Mouse (Mus musculus): ENCODE results near the gene Slc6a16. TPM values are rescaled to one million over a fixed set of nuclear protein-coding genes. Genes with fewer than 3 reads are reported as not detected.
A peak's percentile ranks its signal among the peaks of the same experiment; 100 is the strongest.

Slc6a16 gene
- polyA plus RNA-seq, 1 experiment: not detected

GRCm38 (mm10) chr7:45312686-45313453 lies 72.0 kb downstream of the Slc6a16 start:
- H3K4me3 ChIP-seq: no peak overlapping the region
- H3ac ChIP-seq (ENCODE audit: control insufficient read depth, insufficient read length): no peak overlapping the region
- no peaks in the 10 kb centered on the region for H3K36me3 ChIP-seq (ENCODE audit: control insufficient read depth, insufficient read depth)
- H3K79me2 ChIP-seq (ENCODE audit: control insufficient read depth, insufficient read depth): no peaks in the 10 kb centered on the region
- no peaks in the 10 kb centered on the region for H3K27me3 ChIP-seq (ENCODE audit: control insufficient read depth, insufficient read depth, insufficient read length)
- H3K4me2 ChIP-seq (ENCODE audit: low read depth): peak overlapping the region; percentile 68
- no peak for TF ChIP-seq USF1 (IDR thresholded peaks at IDR 0.05; ENCODE audit: low read depth)
- TF ChIP-seq E2F4 (IDR thresholded peaks at IDR 0.05; ENCODE audit: insufficient read depth): no peak
- TF ChIP-seq MAX (IDR thresholded peaks at IDR 0.05; ENCODE audit: low read depth): no peak
- TF ChIP-seq REST (IDR thresholded peaks at IDR 0.05; ENCODE audit: insufficient read depth, insufficient read length): no peak
- TF ChIP-seq MYOD1 (IDR thresholded peaks at IDR 0.05; ENCODE audit: control insufficient read depth in 1 of 3, insufficient read length in 2 of 3, low read depth in 2 of 3): no peak
- TF ChIP-seq MYOG (IDR thresholded peaks at IDR 0.05; ENCODE audit: control insufficient read depth in 1 of 3, insufficient read depth in 1 of 3, insufficient read length in 2 of 3, low read depth in 2 of 3): no peak
- no peak for TF ChIP-seq POLR2AphosphoS2 (IDR thresholded peaks at IDR 0.05; ENCODE audit: insufficient read length, low read depth)
- no peak for TF ChIP-seq TCF12 (IDR thresholded peaks at IDR 0.05; ENCODE audit: insufficient read depth, poor library complexity, severe bottlenecking)
- no peak for TF ChIP-seq POLR2A (IDR thresholded peaks at IDR 0.05; ENCODE audit: insufficient read length, low read depth)
- no peak for TF ChIP-seq TCF3 (IDR thresholded peaks at IDR 0.05; ENCODE audit: insufficient read length, low read depth)

- Histone ChIP-seq H3K27me3 (ENCODE audit: control insufficient read depth, insufficient read depth, insufficient read length) (no peaks in the 10 kb centered on the region), H3K36me3 (ENCODE audit: control insufficient read depth, insufficient read depth) (no peaks in the 10 kb centered on the region), H3K4me2 (ENCODE audit: low read depth) (peak overlapping the region; percentile 68), H3K4me3 (no peak overlapping the region), H3ac (ENCODE audit: control insufficient read depth, insufficient read length) (no peak overlapping the region), H3K79me2 (ENCODE audit: control insufficient read depth, insufficient read depth) (no peaks in the 10 kb centered on the region)
- TF ChIP-seq MAX (IDR thresholded peaks at IDR 0.05; ENCODE audit: low read depth) (no peak), MYOD1 (IDR thresholded peaks at IDR 0.05; ENCODE audit: control insufficient read depth in 1 of 3, insufficient read length in 2 of 3, low read depth in 2 of 3) (no peak), E2F4 (IDR thresholded peaks at IDR 0.05; ENCODE audit: insufficient read depth) (no peak), POLR2AphosphoS2 (IDR thresholded peaks at IDR 0.05; ENCODE audit: insufficient read length, low read depth) (no peak), CEBPB (IDR thresholded peaks at IDR 0.05; ENCODE audit: insufficient read depth, poor library complexity, severe bottlenecking) (no peak), USF1 (IDR thresholded peaks at IDR 0.05; ENCODE audit: low read depth) (no peak), TCF3 (IDR thresholded peaks at IDR 0.05; ENCODE audit: insufficient read length, low read depth) (no peak), REST (IDR thresholded peaks at IDR 0.05; ENCODE audit: insufficient read depth, insufficient read length) (no peak), TCF12 (IDR thresholded peaks at IDR 0.05; ENCODE audit: insufficient read depth, poor library complexity, severe bottlenecking) (no peak), SRF (IDR thresholded peaks at IDR 0.05; ENCODE audit: control insufficient read depth, insufficient read length, low read depth) (no peak), POLR2A (IDR thresholded peaks at IDR 0.05; ENCODE audit: insufficient read length, low read depth) (no peak), MYOG (IDR thresholded peaks at IDR 0.05; ENCODE audit: control insufficient read depth in 1 of 3, insufficient read depth in 1 of 3, insufficient read length in 2 of 3, low read depth in 2 of 3) (no peak)
Measured at GRCm38 (mm10) chr7:45313495-45313894, 72.6 kb downstream of the Slc6a16 start.

GRCm38 (mm10) chr7:45315182-45315701 lies 74.4 kb downstream of the Slc6a16 start:
- no peak overlapping the region for H3K4me2 ChIP-seq (ENCODE audit: low read depth)
- H3ac ChIP-seq (ENCODE audit: control insufficient read depth, insufficient read length): no peak overlapping the region
- TF ChIP-seq CEBPB (IDR thresholded peaks at IDR 0.05; ENCODE audit: insufficient read depth, poor library complexity, severe bottlenecking) (no peak), MAX (IDR thresholded peaks at IDR 0.05; ENCODE audit: low read depth) (no peak)
- H3K79me2 ChIP-seq (ENCODE audit: control insufficient read depth, insufficient read depth): no peaks in the 10 kb centered on the region
- H3K36me3 ChIP-seq (ENCODE audit: control insufficient read depth, insufficient read depth): peaks cover 5% of the 10 kb centered on the region
- H3K4me3 ChIP-seq: no peak overlapping the region
- no peaks in the 10 kb centered on the region for H3K27me3 ChIP-seq (ENCODE audit: control insufficient read depth, insufficient read depth, insufficient read length)

GRCm38 (mm10) chr7:45316536-45316935 lies 75.7 kb downstream of the Slc6a16 start:
- H3K4me3 ChIP-seq: no peak overlapping the region
- TF ChIP-seq E2F4 (IDR thresholded peaks at IDR 0.05; ENCODE audit: insufficient read depth) (no peak), TCF3 (IDR thresholded peaks at IDR 0.05; ENCODE audit: insufficient read length, low read depth) (no peak), MYOG (IDR thresholded peaks at IDR 0.05; ENCODE audit: control insufficient read depth in 1 of 3, insufficient read depth in 1 of 3, insufficient read length in 2 of 3, low read depth in 2 of 3) (no peak), CEBPB (IDR thresholded peaks at IDR 0.05; ENCODE audit: insufficient read depth, poor library complexity, severe bottlenecking) (no peak), TCF12 (IDR thresholded peaks at IDR 0.05; ENCODE audit: insufficient read depth, poor library complexity, severe bottlenecking) (no peak)
- no peaks in the 10 kb centered on the region for H3K79me2 ChIP-seq (ENCODE audit: control insufficient read depth, insufficient read depth)
- H3K36me3 ChIP-seq (ENCODE audit: control insufficient read depth, insufficient read depth): peaks cover 5% of the 10 kb centered on the region
- no peak overlapping the region for H3K4me2 ChIP-seq (ENCODE audit: low read depth)
- no peaks in the 10 kb centered on the region for H3K27me3 ChIP-seq (ENCODE audit: control insufficient read depth, insufficient read depth, insufficient read length)
- H3ac ChIP-seq (ENCODE audit: control insufficient read depth, insufficient read length): no peak overlapping the region

GRCm38 (mm10) chr7:45322245-45322644 lies 81.4 kb downstream of the Slc6a16 start:
- Histone ChIP-seq H3K4me2 (ENCODE audit: low read depth) (no peak overlapping the region), H3K27me3 (ENCODE audit: control insufficient read depth, insufficient read depth, insufficient read length) (no peaks in the 10 kb centered on the region), H3K36me3 (ENCODE audit: control insufficient read depth, insufficient read depth) (peaks cover 21% of the 10 kb centered on the region), H3K79me2 (ENCODE audit: control insufficient read depth, insufficient read depth) (no peaks in the 10 kb centered on the region), H3K4me3 (no peak overlapping the region), H3ac (ENCODE audit: control insufficient read depth, insufficient read length) (no peak overlapping the region)
- TF ChIP-seq MYOG (IDR thresholded peaks at IDR 0.05; ENCODE audit: control insufficient read depth in 1 of 3, insufficient read depth in 1 of 3, insufficient read length in 2 of 3, low read depth in 2 of 3) (no peak), SRF (IDR thresholded peaks at IDR 0.05; ENCODE audit: control insufficient read depth, insufficient read length, low read depth) (no peak)

Other genes starting within 250 kb of the Slc6a16 start
- gene Irf3, start 243.4 kb upstream of the Slc6a16 start, polyA plus RNA-seq (2012; fragmentation: generic; extraction: Trizol): 45.1 TPM
- gene Bcl2l12, start 242.4 kb upstream of the Slc6a16 start, polyA plus RNA-seq (2012; fragmentation: generic; extraction: Trizol): 13.3 TPM
- 56.7 TPM for gene Scaf1, start 224.7 kb upstream of the Slc6a16 start, polyA plus RNA-seq (2012; fragmentation: generic; extraction: Trizol)
- 127 TPM for gene Rras, start 223.1 kb upstream of the Slc6a16 start, polyA plus RNA-seq (2012; fragmentation: generic; extraction: Trizol)
- gene Prr12, start 188.2 kb upstream of the Slc6a16 start, polyA plus RNA-seq (2012; fragmentation: generic; extraction: Trizol): 10.2 TPM
- gene Nosip, start 178.7 kb upstream of the Slc6a16 start, polyA plus RNA-seq (2012; fragmentation: generic; extraction: Trizol): 66.1 TPM
- gene Prrg2, start 178.4 kb upstream of the Slc6a16 start, polyA plus RNA-seq (2012; fragmentation: generic; extraction: Trizol): 12.9 TPM
- 123 TPM for gene Rcn3, start 148.9 kb upstream of the Slc6a16 start, polyA plus RNA-seq (2012; fragmentation: generic; extraction: Trizol)
- 67.2 TPM for gene Fcgrt, start 137.2 kb upstream of the Slc6a16 start, polyA plus RNA-seq (2012; fragmentation: generic; extraction: Trizol)
- gene Rps11, start 116.6 kb upstream of the Slc6a16 start, polyA plus RNA-seq (2012; fragmentation: generic; extraction: Trizol): 2,217 TPM
- 6,110 TPM for gene Rpl13a, start 112.3 kb upstream of the Slc6a16 start, polyA plus RNA-seq (2012; fragmentation: generic; extraction: Trizol)
- gene Gm45713, start 104.9 kb upstream of the Slc6a16 start, polyA plus RNA-seq (2012; fragmentation: generic; extraction: Trizol): 3.6 TPM
- gene Flt3l, start 104.7 kb upstream of the Slc6a16 start, polyA plus RNA-seq (2012; fragmentation: generic; extraction: Trizol): 7.2 TPM
- gene Pih1d1, start 86.8 kb upstream of the Slc6a16 start, polyA plus RNA-seq (2012; fragmentation: generic; extraction: Trizol): 81.9 TPM
- gene Aldh16a1, start 86.5 kb upstream of the Slc6a16 start, polyA plus RNA-seq (2012; fragmentation: generic; extraction: Trizol): 29.0 TPM
- 3.6 TPM for gene Slc17a7, start 77.1 kb upstream of the Slc6a16 start, polyA plus RNA-seq (2012; fragmentation: generic; extraction: Trizol)
- gene Gfy, start 61.5 kb upstream of the Slc6a16 start, polyA plus RNA-seq (2012; fragmentation: generic; extraction: Trizol): 0.04 TPM
- not detected for gene Pth2, start 60.1 kb upstream of the Slc6a16 start, polyA plus RNA-seq (2012; fragmentation: generic; extraction: Trizol)
- 2.2 TPM for gene Ccdc155, start 36.2 kb upstream of the Slc6a16 start, polyA plus RNA-seq (2012; fragmentation: generic; extraction: Trizol)
- 0.08 TPM for gene Dkkl1, start 28.9 kb upstream of the Slc6a16 start, polyA plus RNA-seq (2012; fragmentation: generic; extraction: Trizol)
- gene Tead2, start 25.3 kb upstream of the Slc6a16 start, polyA plus RNA-seq (2012; fragmentation: generic; extraction: Trizol): 93.3 TPM
- gene Cd37, start 2.0 kb upstream of the Slc6a16 start, polyA plus RNA-seq (2012; fragmentation: generic; extraction: Trizol): 0.18 TPM
- gene Slc6a21, start 36.4 kb downstream of the Slc6a16 start, polyA plus RNA-seq (2012; fragmentation: generic; extraction: Trizol): not detected
- gene Trpm4, start 92.7 kb downstream of the Slc6a16 start, polyA plus RNA-seq (2012; fragmentation: generic; extraction: Trizol): 27.3 TPM
- 173 TPM for gene Hrc, start 94.2 kb downstream of the Slc6a16 start, polyA plus RNA-seq (2012; fragmentation: generic; extraction: Trizol)
- gene Ppfia3, start 125.9 kb downstream of the Slc6a16 start, polyA plus RNA-seq (2012; fragmentation: generic; extraction: Trizol): 6.6 TPM
- gene Lin7b, start 129.5 kb downstream of the Slc6a16 start, polyA plus RNA-seq (2012; fragmentation: generic; extraction: Trizol): 2.4 TPM
- gene Snrnp70, start 154.7 kb downstream of the Slc6a16 start, polyA plus RNA-seq (2012; fragmentation: generic; extraction: Trizol): 189 TPM
- 0.65 TPM for gene Kcna7, start 164.6 kb downstream of the Slc6a16 start, polyA plus RNA-seq (2012; fragmentation: generic; extraction: Trizol)
- 1.9 TPM for gene Ntf5, start 172.6 kb downstream of the Slc6a16 start, polyA plus RNA-seq (2012; fragmentation: generic; extraction: Trizol)
- 0.07 TPM for gene Lhb, start 179.7 kb downstream of the Slc6a16 start, polyA plus RNA-seq (2012; fragmentation: generic; extraction: Trizol)
- gene Gys1, start 193.8 kb downstream of the Slc6a16 start, polyA plus RNA-seq (2012; fragmentation: generic; extraction: Trizol): 125 TPM
- gene Ruvbl2, start 197.0 kb downstream of the Slc6a16 start, polyA plus RNA-seq (2012; fragmentation: generic; extraction: Trizol): 118 TPM
- 2,413 TPM for gene Ftl1, start 218.8 kb downstream of the Slc6a16 start, polyA plus RNA-seq (2012; fragmentation: generic; extraction: Trizol)
- gene Bax, start 225.8 kb downstream of the Slc6a16 start, polyA plus RNA-seq (2012; fragmentation: generic; extraction: Trizol): 249 TPM
- 0.06 TPM for gene Tulp2, start 240.8 kb downstream of the Slc6a16 start, polyA plus RNA-seq (2012; fragmentation: generic; extraction: Trizol)
- gene Gm45808, start 245.7 kb downstream of the Slc6a16 start, polyA plus RNA-seq (2012; fragmentation: generic; extraction: Trizol): not detected
- gene Dhdh, start 247.7 kb downstream of the Slc6a16 start, polyA plus RNA-seq (2012; fragmentation: generic; extraction: Trizol): 0.13 TPM